Mouse (Mus musculus): Measurements from ENCODE around the gene Lipc. TPM values are rescaled to one million over a fixed set of nuclear protein-coding genes. Genes with fewer than 3 reads are reported as not detected.

The Lipc gene
- total and polyA plus RNA-seq, 2 experiments from 2014 or later: not detected

GRCm38 (mm10) chr9:70973286-70973685 is 21.3 kb upstream of the Lipc start:
- no peak for TF ChIP-seq CTCF (IDR thresholded peaks at IDR 0.05)
- no peaks in the 10 kb centered on the region for H3K36me3 ChIP-seq (ENCODE audit: insufficient read depth, low read length)
- DNase-seq (ENCODE audit: low spot score): no peak
- H3K4me2 ChIP-seq (ENCODE audit: low read depth, low read length, poor library complexity, severe bottlenecking): no peak overlapping the region
- H3K4me3 ChIP-seq (ENCODE audit: low read depth, low read length): no peak overlapping the region
- H3K9me3 ChIP-seq (ENCODE audit: low read length): no peaks in the 10 kb centered on the region
- no peak overlapping the region for H3K27ac ChIP-seq (ENCODE audit: low read depth, low read length)
- no peak for ATAC-seq (ENCODE audit: low FRiP score)
- no peak overlapping the region for H3K9ac ChIP-seq (replicated peaks; ENCODE audit: low read length, poor library complexity, severe bottlenecking)
- H3K4me1 ChIP-seq (ENCODE audit: insufficient read depth, low read length): no peaks in the 10 kb centered on the region
- no peaks in the 10 kb centered on the region for H3K27me3 ChIP-seq (ENCODE audit: insufficient read depth, low read length)

DNA sequence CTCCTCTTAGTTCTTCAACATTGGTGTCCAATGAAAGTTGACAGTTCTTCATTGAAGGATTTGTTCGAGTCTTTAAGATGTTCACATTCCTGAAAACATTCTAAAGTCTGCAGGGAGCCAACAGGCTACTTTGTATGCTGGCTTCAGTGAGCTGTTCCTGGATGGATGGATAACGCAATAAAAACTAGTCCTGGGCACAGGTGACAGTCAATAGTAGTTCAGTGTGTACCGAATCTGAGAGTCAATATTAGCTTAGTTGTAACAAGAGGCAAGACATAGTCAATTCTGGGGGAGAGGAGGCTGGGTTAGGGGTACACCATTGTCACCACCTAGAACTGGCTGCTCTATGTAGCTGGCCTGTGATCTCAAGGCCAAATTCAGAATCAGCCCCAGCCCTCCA is 17.2 kb upstream of the Lipc start:
- DNase-seq (ENCODE audit: low spot score): no peak
- H3K9me3 ChIP-seq (ENCODE audit: low read length): no peaks in the 10 kb centered on the region
- H3K27ac ChIP-seq (ENCODE audit: low read depth, low read length): no peak overlapping the region
- H3K27me3 ChIP-seq (ENCODE audit: insufficient read depth, low read length): no peaks in the 10 kb centered on the region
- H3K9ac ChIP-seq (replicated peaks; ENCODE audit: low read length, poor library complexity, severe bottlenecking): no peak overlapping the region
- no peak overlapping the region for H3K4me3 ChIP-seq (ENCODE audit: low read depth, low read length)
- no peak overlapping the region for H3K4me2 ChIP-seq (ENCODE audit: low read depth, low read length, poor library complexity, severe bottlenecking)
- H3K4me1 ChIP-seq (ENCODE audit: insufficient read depth, low read length): no peaks in the 10 kb centered on the region
- no peaks in the 10 kb centered on the region for H3K36me3 ChIP-seq (ENCODE audit: insufficient read depth, low read length)
- no peak for ATAC-seq (ENCODE audit: low FRiP score)
- WGBS: 71% methylated on average over 3 of the region's 3 CpGs
- no peak for TF ChIP-seq CTCF (IDR thresholded peaks at IDR 0.05)

- DNase-seq (ENCODE audit: low spot score): no peak
- Histone ChIP-seq H3K4me1 (ENCODE audit: insufficient read depth, low read length) (no peaks in the 10 kb centered on the region), H3K4me3 (ENCODE audit: low read depth, low read length) (no peak overlapping the region), H3K9me3 (ENCODE audit: low read length) (no peaks in the 10 kb centered on the region), H3K36me3 (ENCODE audit: insufficient read depth, low read length) (no peaks in the 10 kb centered on the region), H3K27me3 (ENCODE audit: insufficient read depth, low read length) (no peaks in the 10 kb centered on the region), H3K9ac (replicated peaks; ENCODE audit: low read length, poor library complexity, severe bottlenecking) (no peak overlapping the region), H3K4me2 (ENCODE audit: low read depth, low read length, poor library complexity, severe bottlenecking) (no peak overlapping the region), H3K27ac (ENCODE audit: low read depth, low read length) (no peak overlapping the region)
- WGBS: 73% methylated on average over 17 of the region's 17 CpGs
- peak; percentile 41 for TF ChIP-seq CTCF (IDR thresholded peaks at IDR 0.05)
- ATAC-seq (ENCODE audit: low FRiP score): no peak
Measured at GRCm38 (mm10) chr9:70965999-70966994, 14.3 kb upstream of the Lipc start.

DNA sequence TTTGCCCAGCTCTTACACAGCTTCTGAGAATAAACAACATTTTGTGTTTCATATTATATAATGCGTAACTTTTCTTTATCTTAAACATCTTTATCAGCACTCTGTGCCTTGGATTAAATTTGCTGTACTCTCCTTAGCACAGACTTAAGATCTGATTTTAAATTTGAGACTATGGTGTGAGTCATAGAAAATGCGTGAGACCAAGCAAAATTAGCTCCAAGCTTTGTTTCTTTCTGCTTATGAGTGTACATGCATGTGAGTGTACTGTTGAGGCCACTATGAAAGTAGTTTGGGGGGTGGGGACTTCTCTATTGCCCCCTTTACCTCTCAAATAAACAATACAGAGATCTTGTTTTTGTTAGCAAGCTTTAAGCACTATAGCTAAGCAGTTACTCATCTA is 13.4 kb upstream of the Lipc start:
- Histone ChIP-seq H3K9ac (replicated peaks; ENCODE audit: low read length, poor library complexity, severe bottlenecking) (no peak overlapping the region), H3K4me3 (ENCODE audit: low read depth, low read length) (no peak overlapping the region), H3K27ac (ENCODE audit: low read depth, low read length) (no peak overlapping the region), H3K4me1 (ENCODE audit: insufficient read depth, low read length) (no peaks in the 10 kb centered on the region), H3K36me3 (ENCODE audit: insufficient read depth, low read length) (no peaks in the 10 kb centered on the region), H3K27me3 (ENCODE audit: insufficient read depth, low read length) (no peaks in the 10 kb centered on the region), H3K4me2 (ENCODE audit: low read depth, low read length, poor library complexity, severe bottlenecking) (no peak overlapping the region), H3K9me3 (ENCODE audit: low read length) (no peaks in the 10 kb centered on the region)
- WGBS: 95% methylated on average over 2 of the region's 2 CpGs
- no peak for ATAC-seq (ENCODE audit: low FRiP score)
- DNase-seq (ENCODE audit: low spot score): no peak
- no peak for TF ChIP-seq CTCF (IDR thresholded peaks at IDR 0.05)

DNA sequence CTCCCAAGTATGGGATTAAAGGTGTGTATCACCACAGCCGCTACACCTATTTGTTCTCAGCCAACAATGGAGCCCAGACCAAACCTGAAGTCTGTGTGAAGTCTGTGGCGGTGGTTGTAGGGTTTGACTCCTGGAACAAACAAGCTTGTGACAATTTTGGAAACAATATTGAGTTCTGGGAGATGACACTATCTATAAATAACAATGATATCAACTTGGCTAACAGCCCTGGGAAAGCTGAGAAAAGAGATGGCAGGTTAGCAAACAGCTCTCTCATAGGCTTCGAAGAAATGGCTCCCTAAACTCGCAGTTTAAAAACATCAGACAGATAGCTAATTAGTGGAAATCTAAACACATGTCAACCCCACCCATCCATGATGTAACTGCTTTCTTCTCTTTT is 13.0 kb upstream of the Lipc start:
- H3K9me3 ChIP-seq (ENCODE audit: low read length): no peaks in the 10 kb centered on the region
- no peak for DNase-seq (ENCODE audit: low spot score)
- 96% methylated on average over 4 of the region's 4 CpGs for WGBS
- no peaks in the 10 kb centered on the region for H3K4me1 ChIP-seq (ENCODE audit: insufficient read depth, low read length)
- no peak for ATAC-seq (ENCODE audit: low FRiP score)
- no peaks in the 10 kb centered on the region for H3K36me3 ChIP-seq (ENCODE audit: insufficient read depth, low read length)
- H3K27ac ChIP-seq (ENCODE audit: low read depth, low read length): no peak overlapping the region
- H3K27me3 ChIP-seq (ENCODE audit: insufficient read depth, low read length): no peaks in the 10 kb centered on the region
- H3K9ac ChIP-seq (replicated peaks; ENCODE audit: low read length, poor library complexity, severe bottlenecking): no peak overlapping the region
- no peak overlapping the region for H3K4me2 ChIP-seq (ENCODE audit: low read depth, low read length, poor library complexity, severe bottlenecking)
- H3K4me3 ChIP-seq (ENCODE audit: low read depth, low read length): no peak overlapping the region
- no peak for TF ChIP-seq CTCF (IDR thresholded peaks at IDR 0.05)

DNA sequence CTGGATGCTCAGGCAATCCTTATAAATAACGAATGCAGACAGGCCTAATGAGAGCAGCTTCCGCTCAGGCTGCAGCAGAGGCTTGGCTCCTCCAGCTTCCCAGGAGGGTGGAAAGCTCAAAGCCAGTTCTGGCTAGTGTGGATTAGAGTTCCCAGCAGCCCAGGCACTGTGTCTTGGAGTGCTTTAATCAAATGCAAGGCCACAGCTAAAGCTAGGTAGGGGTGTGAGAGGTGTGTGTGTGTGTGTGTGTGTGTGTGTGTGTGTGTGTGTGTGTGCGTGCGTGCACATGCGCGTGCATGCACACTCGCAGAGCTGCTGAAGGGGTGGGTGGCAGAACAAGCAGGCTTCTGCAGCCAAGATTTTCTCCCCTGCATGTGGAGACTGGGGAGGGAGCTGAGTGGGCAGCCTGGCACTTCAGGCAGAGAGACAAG is 11.4 kb upstream of the Lipc start:
- Histone ChIP-seq H3K4me2 (ENCODE audit: low read depth, low read length, poor library complexity, severe bottlenecking) (no peak overlapping the region), H3K27ac (ENCODE audit: low read depth, low read length) (peak overlapping the region; percentile 62), H3K9ac (replicated peaks; ENCODE audit: low read length, poor library complexity, severe bottlenecking) (no peak overlapping the region; the same call in 1 of the 2 replicates), H3K36me3 (ENCODE audit: insufficient read depth, low read length) (no peaks in the 10 kb centered on the region), H3K9me3 (ENCODE audit: low read length) (no peaks in the 10 kb centered on the region), H3K4me3 (ENCODE audit: low read depth, low read length) (no peak overlapping the region), H3K27me3 (ENCODE audit: insufficient read depth, low read length) (no peaks in the 10 kb centered on the region), H3K4me1 (ENCODE audit: insufficient read depth, low read length) (no peaks in the 10 kb centered on the region)
- no peak for TF ChIP-seq CTCF (IDR thresholded peaks at IDR 0.05)
- DNase-seq (ENCODE audit: low spot score) (peak; percentile 63), ATAC-seq (ENCODE audit: low FRiP score) (peak; percentile 87)
- WGBS: 50% methylated on average over 7 of the region's 7 CpGs
